Mouse (Mus musculus) urinary bladder, adult 2 months (tissue): Measurements from ENCODE around the gene Pawr. TPM values are rescaled to one million over a fixed set of nuclear protein-coding genes. Genes with fewer than 3 reads are reported as not detected.
"Not testable (repeated sequence)": the region's sequence is repeated elsewhere in the genome, so short reads cannot be mapped to it uniquely, and the experiment has no call there.

ENCODE experiments used
- DNase-seq: peaks from one replicate; pipeline ENCODE4 v3.0.0; 2022; ENCODE audit warnings: low spot score
- polyA plus RNA-seq: library from polyadenylated mRNA; depleted of rRNA; stranded (reverse); fragments of >200 nt; gene quantifications from 2 replicates; pipeline ENCODE4 v1.2.3, GENCODE M21; 2012; rRNA removed

Pawr gene
- polyA plus RNA-seq, 1 experiment: 60.2 TPM

GRCm38 (mm10) chr10:108436365-108436764 is 104.4 kb downstream of the Pawr start:
- DNase-seq: no peak

- DNase-seq: not testable (repeated sequence)
These were observed 108.3 kb downstream of the Pawr start for GRCm38 (mm10) chr10:108440251-108440650.

- DNase-seq: no peak
These were observed 112.3 kb downstream of the Pawr start for GRCm38 (mm10) chr10:108443931-108444876.

- no peak for DNase-seq
These were observed 113.2 kb downstream of the Pawr start for GRCm38 (mm10) chr10:108445123-108445522.

- DNase-seq: no peak
These were observed 113.7 kb downstream of the Pawr start for GRCm38 (mm10) chr10:108445606-108446005.

GRCm38 (mm10) chr10:108446041-108446931 is 114.4 kb downstream of the Pawr start:
- peak; percentile 27 for DNase-seq

GRCm38 (mm10) chr10:108447211-108447610 is 115.3 kb downstream of the Pawr start:
- DNase-seq: no peak

GRCm38 (mm10) chr10:108448421-108448820 is 116.5 kb downstream of the Pawr start:
- no peak for DNase-seq

GRCm38 (mm10) chr10:108450401-108450800 is 118.5 kb downstream of the Pawr start:
- no peak for DNase-seq

- DNase-seq: no peak
These were observed 119.6 kb downstream of the Pawr start for GRCm38 (mm10) chr10:108451516-108451915.

GRCm38 (mm10) chr10:108452421-108452820 is 120.5 kb downstream of the Pawr start:
- DNase-seq: no peak

GRCm38 (mm10) chr10:108453561-108453960 is 121.6 kb downstream of the Pawr start:
- DNase-seq: no peak

- no peak for DNase-seq
These were observed 122.8 kb downstream of the Pawr start for GRCm38 (mm10) chr10:108454691-108455117.

- DNase-seq: no peak
These were observed 123.3 kb downstream of the Pawr start for GRCm38 (mm10) chr10:108455204-108455603.

- DNase-seq: no peak
These were observed 124.0 kb downstream of the Pawr start for GRCm38 (mm10) chr10:108455883-108456282.

- no peak for DNase-seq
These were observed 125.1 kb downstream of the Pawr start for GRCm38 (mm10) chr10:108457054-108457453.

- DNase-seq: no peak
These were observed 129.9 kb downstream of the Pawr start for GRCm38 (mm10) chr10:108461862-108462261.

Other genes starting within 250 kb of the Pawr start
- 559 and 692 TPM in 2 replicates for gene Ppp1r12a, start 169.9 kb upstream of the Pawr start, polyA plus RNA-seq